Mouse (Mus musculus): Measurements from ENCODE around the gene Ranbp2. TPM values are rescaled to one million over a fixed set of nuclear protein-coding genes. Genes with fewer than 3 reads are reported as not detected.
A peak's percentile ranks its signal among the peaks of the same experiment; 100 is the strongest.

The Ranbp2 gene
- polyA plus RNA-seq (2015; fragmentation: Nextera tagmentation; extraction: Ambion mirVana): 23.2 and 24.4 TPM in 2 replicates

DNA sequence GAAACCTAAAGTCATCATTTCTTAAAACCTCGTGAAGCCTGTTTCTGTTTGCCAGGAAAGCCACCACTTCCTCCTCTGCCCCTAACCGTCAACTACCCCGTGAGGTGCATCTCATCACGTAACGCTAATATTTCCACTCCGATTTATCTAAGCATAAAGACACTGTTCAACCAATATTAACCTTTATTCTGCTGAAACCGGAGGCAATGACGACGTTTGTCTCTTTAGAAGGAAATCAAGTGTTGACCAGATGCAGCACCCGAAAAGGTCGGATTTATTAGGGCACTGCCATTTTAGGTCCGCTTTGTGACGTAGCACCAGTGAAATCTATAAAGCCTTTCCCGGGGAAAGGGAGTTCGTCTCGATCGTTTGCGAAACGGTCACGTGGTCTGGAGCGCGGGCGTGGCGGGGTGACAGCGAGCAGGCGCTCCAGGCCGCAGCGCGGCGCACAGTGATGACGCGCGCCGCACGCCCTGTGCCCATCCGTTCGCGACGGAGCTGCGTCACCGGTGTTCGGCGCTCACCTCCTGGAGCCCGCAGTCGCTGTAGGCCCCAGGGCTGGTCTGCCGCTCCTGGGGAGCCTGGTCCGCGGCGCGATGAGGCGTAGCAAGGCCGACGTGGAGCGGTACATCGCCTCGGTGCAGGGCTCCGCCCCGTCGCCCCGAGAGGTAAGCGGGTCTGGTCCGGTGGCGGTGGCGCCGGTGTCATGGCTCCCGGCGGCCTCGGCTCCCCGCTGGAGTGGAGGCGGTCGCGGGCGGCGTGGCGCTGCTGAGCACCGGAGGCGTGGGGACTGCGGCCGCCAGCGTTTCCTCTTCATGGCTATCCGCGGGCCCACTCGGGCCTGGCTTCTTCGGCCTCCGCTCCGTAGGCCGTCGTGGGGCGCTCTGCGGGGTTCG is at the start of gene Ranbp2:
Gene Ranbp2 (plus strand): TSS at position 537 of the 896 bp plus-strand sequence.
- no peaks in the 10 kb centered on the region for H3K36me3 ChIP-seq
- H3K27me3 ChIP-seq (replicated peaks): no peaks in the 10 kb centered on the region
- H3K27ac ChIP-seq: peak within 1 kb of the TSS; percentile 97
- peak within 1 kb of the TSS; percentile 66 for H3K4me2 ChIP-seq
- H3K4me3 ChIP-seq (replicated peaks): peak within 1 kb of the TSS; percentile 96
- ATAC-seq (ENCODE audit: insufficient read depth, low FRiP score, low read depth): peak; percentile 98
- no peaks in the 10 kb centered on the region for H3K9me3 ChIP-seq
- peaks cover 7% of the 10 kb centered on the region; the same call in 1 of the 2 replicates for H3K4me1 ChIP-seq
- WGBS: under 1% methylated on average over 85 of the region's 91 CpGs
- peak within 1 kb of the TSS; percentile 92 for H3K9ac ChIP-seq

- H3K27ac ChIP-seq: no peak overlapping the region
- H3K36me3 ChIP-seq: peaks cover 7% of the 10 kb centered on the region; the same call in 1 of the 2 replicates
- 94% methylated on average over 8 of the region's 8 CpGs for WGBS
- no peak for ATAC-seq (ENCODE audit: insufficient read depth, low FRiP score, low read depth)
- H3K4me3 ChIP-seq (replicated peaks): no peak overlapping the region
- H3K27me3 ChIP-seq (replicated peaks): no peaks in the 10 kb centered on the region
- H3K4me1 ChIP-seq: 0 out of 2 replicates have a peak, but pooled peaks cover 3% of the 10 kb centered on the region
- H3K9me3 ChIP-seq: no peaks in the 10 kb centered on the region
- no peak overlapping the region for H3K4me2 ChIP-seq
- H3K9ac ChIP-seq: no peak overlapping the region
These were observed 47.8 kb upstream of the Ranbp2 start for GRCm38 (mm10) chr10:58398941-58399340.

GRCm38 (mm10) chr10:58401838-58402237 is 44.9 kb upstream of the Ranbp2 start:
- Histone ChIP-seq H3K27ac (peak overlapping the region; percentile 1; the same call in 1 of the 2 replicates), H3K4me1 (no peaks in the 10 kb centered on the region), H3K27me3 (replicated peaks) (no peaks in the 10 kb centered on the region), H3K4me3 (replicated peaks) (no peak overlapping the region), H3K36me3 (peaks cover 13% of the 10 kb centered on the region), H3K4me2 (no peak overlapping the region), H3K9ac (no peak overlapping the region), H3K9me3 (no peaks in the 10 kb centered on the region)
- WGBS: 77% methylated on average over 3 of the region's 3 CpGs
- ATAC-seq (ENCODE audit: insufficient read depth, low FRiP score, low read depth): no peak

DNA sequence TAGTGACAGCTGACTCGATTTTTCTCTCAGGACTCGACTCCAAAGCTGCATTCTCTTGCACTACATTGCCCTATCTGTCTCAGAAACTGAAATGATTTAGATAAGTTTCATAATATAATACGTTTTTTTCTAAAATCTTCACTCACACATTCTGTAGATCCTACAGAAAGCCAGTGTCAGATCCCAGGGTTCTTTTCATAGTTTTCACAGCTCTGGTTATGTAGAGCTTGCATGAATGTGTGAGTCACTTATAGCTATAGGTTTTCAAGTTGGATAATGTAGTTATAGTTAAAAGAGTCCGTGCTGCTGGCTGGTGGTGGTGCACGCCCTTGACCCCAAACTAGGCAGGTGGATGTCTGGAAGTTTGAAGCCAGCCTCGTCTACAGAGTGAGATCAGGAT is 42.1 kb upstream of the Ranbp2 start:
- Histone ChIP-seq H3K27me3 (replicated peaks) (no peaks in the 10 kb centered on the region), H3K36me3 (peaks cover 15% of the 10 kb centered on the region; the same call in 1 of the 2 replicates), H3K4me1 (no peaks in the 10 kb centered on the region), H3K9me3 (no peaks in the 10 kb centered on the region), H3K4me2 (no peak overlapping the region), H3K9ac (no peak overlapping the region), H3K27ac (peak overlapping the region; percentile 62; the same call in 1 of the 2 replicates), H3K4me3 (replicated peaks) (no peak overlapping the region)
- WGBS: 79% methylated on average over 6 of the region's 6 CpGs
- no peak for ATAC-seq (ENCODE audit: insufficient read depth, low FRiP score, low read depth)

DNA sequence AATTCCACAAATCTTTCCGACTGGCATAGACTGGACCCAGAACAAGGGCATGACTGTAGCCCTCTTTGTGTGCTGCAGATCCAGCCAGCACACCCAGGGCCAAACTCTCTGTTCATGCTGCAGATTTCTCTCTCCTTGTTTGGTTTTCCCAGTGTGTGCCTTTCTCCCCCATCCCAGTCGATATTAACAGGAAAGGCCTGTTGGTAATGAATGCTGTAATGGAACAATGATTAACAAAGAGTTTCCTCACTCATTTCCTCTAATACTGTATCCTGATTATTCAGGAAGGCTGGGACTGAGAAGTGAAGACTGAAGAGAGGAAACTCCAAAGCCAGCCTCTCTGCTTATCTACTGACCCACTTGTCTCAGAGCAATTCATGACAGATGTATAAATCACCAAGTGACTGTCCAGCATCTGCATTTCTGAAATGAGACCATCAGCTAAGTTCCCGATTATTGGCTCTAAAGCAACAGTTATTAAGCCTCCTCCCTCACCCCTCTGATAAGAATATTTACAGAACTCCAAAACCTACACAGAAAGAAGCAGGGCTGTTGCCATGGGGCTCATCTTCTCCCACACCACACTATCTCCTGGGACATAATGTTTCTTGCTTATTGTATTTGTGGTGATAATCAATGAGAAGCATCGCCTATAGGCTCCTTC is 41.3 kb upstream of the Ranbp2 start:
- Histone ChIP-seq H3K9me3 (no peaks in the 10 kb centered on the region), H3K4me2 (no peak overlapping the region), H3K4me3 (replicated peaks) (no peak overlapping the region), H3K36me3 (peaks cover 21% of the 10 kb centered on the region; the same call in 1 of the 2 replicates), H3K27me3 (replicated peaks) (no peaks in the 10 kb centered on the region), H3K27ac (peak overlapping the region; percentile 62; the same call in 1 of the 2 replicates), H3K4me1 (no peaks in the 10 kb centered on the region), H3K9ac (no peak overlapping the region)
- WGBS: 62% methylated on average over 4 of the region's 4 CpGs
- peak; percentile 43; the same call in 1 of the 2 replicates for ATAC-seq (ENCODE audit: insufficient read depth, low FRiP score, low read depth)

- ATAC-seq (ENCODE audit: insufficient read depth, low FRiP score, low read depth): no peak
- Histone ChIP-seq H3K4me2 (no peak overlapping the region), H3K4me1 (no peaks in the 10 kb centered on the region)
These were observed 40.8 kb upstream of the Ranbp2 start for GRCm38 (mm10) chr10:58405949-58406305.

DNA sequence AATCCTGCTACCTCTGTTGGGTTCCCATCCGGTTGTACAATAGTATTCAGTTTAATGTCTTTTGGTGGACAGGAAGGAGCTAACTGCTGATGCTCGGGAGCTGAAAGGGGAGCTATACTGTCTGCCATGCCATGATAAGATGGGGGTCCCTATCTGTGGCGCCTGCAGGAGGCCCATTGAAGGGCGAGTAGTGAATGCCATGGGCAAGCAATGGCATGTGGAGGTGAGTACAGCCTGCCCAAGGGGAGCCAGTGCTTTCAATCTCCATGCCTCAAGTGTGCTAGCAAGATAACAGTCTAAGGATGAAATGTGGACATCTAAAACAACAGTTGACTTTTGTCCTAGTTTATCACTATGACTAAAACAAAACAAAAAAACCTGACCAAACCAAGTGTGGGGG is 34.4 kb upstream of the Ranbp2 start:
- WGBS: 87% methylated on average over 4 of the region's 4 CpGs
- Histone ChIP-seq H3K9ac (no peak overlapping the region), H3K27ac (no peak overlapping the region), H3K27me3 (replicated peaks) (no peaks in the 10 kb centered on the region), H3K4me1 (no peaks in the 10 kb centered on the region), H3K9me3 (no peaks in the 10 kb centered on the region), H3K36me3 (peaks cover 44% of the 10 kb centered on the region), H3K4me3 (replicated peaks) (no peak overlapping the region), H3K4me2 (no peak overlapping the region)
- peak; percentile 91 for ATAC-seq (ENCODE audit: insufficient read depth, low FRiP score, low read depth)

More at GRCm38 (mm10) chr10:58405949-58406305, 40.8 kb upstream of the Ranbp2 start:
- WGBS: 75% methylated on average over 2 of the region's 2 CpGs
- Histone ChIP-seq H3K36me3 (peaks cover 21% of the 10 kb centered on the region; the same call in 1 of the 2 replicates), H3K27ac (peak overlapping the region; percentile 46; the same call in 1 of the 2 replicates), H3K9me3 (no peaks in the 10 kb centered on the region), H3K9ac (no peak overlapping the region), H3K4me3 (replicated peaks) (no peak overlapping the region), H3K27me3 (replicated peaks) (no peaks in the 10 kb centered on the region)

DNA sequence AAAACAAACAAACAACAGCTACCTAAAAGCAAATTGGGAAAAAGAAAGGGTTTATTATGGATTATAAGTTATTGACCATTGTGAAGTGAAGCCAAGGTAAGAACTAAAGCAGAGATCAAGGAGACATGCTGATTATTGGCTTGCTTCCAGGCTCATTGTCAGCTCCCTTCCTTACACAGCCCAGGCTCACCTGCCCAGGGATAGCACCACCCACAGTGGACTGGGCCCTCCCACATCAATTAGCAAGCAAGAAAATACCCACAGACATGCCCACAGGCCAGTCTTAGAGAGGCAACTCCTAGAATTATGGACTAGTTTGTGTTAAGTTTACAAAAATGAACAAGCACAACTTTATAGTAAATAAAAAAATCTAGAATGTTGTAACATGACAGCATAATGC is 33.9 kb upstream of the Ranbp2 start:
- Histone ChIP-seq H3K36me3 (peaks cover 46% of the 10 kb centered on the region), H3K4me3 (replicated peaks) (no peak overlapping the region), H3K27ac (no peak overlapping the region), H3K9ac (no peak overlapping the region), H3K9me3 (no peaks in the 10 kb centered on the region), H3K4me2 (no peak overlapping the region), H3K4me1 (no peaks in the 10 kb centered on the region), H3K27me3 (replicated peaks) (no peaks in the 10 kb centered on the region)
- 0 out of 2 replicates have a peak, but pooled peaks have one; percentile 70 for ATAC-seq (ENCODE audit: insufficient read depth, low FRiP score, low read depth)

- no peaks in the 10 kb centered on the region for H3K4me1 ChIP-seq
- no peak overlapping the region for H3K27ac ChIP-seq
- H3K9ac ChIP-seq: no peak overlapping the region
- 69% methylated on average over 3 of the region's 3 CpGs for WGBS
- no peaks in the 10 kb centered on the region for H3K27me3 ChIP-seq (replicated peaks)
- H3K4me2 ChIP-seq: no peak overlapping the region
- no peak for ATAC-seq (ENCODE audit: insufficient read depth, low FRiP score, low read depth)
- H3K9me3 ChIP-seq: no peaks in the 10 kb centered on the region
- H3K4me3 ChIP-seq (replicated peaks): no peak overlapping the region
- H3K36me3 ChIP-seq: peaks cover 33% of the 10 kb centered on the region
These were observed 30.0 kb upstream of the Ranbp2 start for GRCm38 (mm10) chr10:58416702-58417101.

DNA sequence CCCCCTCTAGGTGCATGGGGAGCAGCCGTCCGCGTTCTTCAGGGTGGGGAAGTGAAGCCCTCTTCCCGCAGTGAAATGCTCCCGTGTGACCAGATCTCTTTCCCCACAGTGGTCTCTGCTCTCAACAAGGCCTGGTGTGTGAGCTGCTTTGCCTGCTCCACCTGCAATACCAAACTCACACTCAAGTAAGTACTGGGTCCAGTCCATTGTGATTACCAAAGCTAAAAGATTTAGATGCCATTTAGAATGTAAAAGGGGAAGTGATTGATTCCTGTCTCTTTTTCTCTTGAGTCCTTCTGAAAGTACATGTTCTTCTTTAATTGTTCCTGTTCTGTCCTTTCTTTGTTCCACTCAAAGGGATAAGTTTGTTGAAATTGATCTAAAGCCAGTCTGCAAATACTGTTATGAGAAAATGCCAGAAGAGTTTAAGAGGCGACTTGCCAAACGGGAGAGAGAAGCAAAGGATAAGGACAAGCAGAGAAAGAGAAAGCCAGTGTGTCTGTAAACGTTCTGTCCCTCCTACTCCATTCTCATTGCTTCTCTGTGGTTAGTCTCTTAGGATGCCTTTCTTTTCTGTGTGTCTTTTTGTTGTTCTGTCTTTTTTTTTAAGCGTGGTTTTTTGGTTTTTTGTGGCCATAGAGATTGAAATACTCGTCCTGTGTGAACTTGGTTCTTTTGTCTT is 28.3 kb upstream of the Ranbp2 start:
- 88% methylated on average over 10 of the region's 10 CpGs for WGBS
- no peak overlapping the region for H3K9ac ChIP-seq
- H3K4me1 ChIP-seq: no peaks in the 10 kb centered on the region
- H3K36me3 ChIP-seq: peaks cover 28% of the 10 kb centered on the region
- no peaks in the 10 kb centered on the region for H3K27me3 ChIP-seq (replicated peaks)
- H3K4me3 ChIP-seq (replicated peaks): no peak overlapping the region
- no peak overlapping the region for H3K4me2 ChIP-seq
- no peak for ATAC-seq (ENCODE audit: insufficient read depth, low FRiP score, low read depth)
- H3K27ac ChIP-seq: no peak overlapping the region
- H3K9me3 ChIP-seq: no peaks in the 10 kb centered on the region

DNA sequence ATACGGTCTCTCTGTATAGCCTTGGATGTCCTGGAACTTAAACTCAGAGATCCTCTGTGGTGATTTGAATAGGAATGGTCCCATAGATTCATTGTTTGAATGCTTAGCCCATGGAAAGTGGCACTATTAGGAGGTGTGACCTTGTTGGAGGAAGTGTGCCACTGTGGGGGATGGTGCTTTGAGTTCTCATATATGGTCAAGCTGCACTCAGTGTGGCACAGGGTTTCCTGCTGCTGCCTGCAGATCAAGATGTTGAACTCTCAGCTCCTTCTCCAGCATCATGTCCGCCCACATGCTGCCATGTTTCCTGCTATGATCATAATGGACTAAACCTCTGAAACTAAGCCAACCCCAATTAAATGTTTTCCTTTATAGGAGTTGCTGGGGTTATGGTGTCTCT is 18.8 kb upstream of the Ranbp2 start:
- Histone ChIP-seq H3K36me3 (peaks cover 17% of the 10 kb centered on the region; the same call in 1 of the 2 replicates), H3K9me3 (no peaks in the 10 kb centered on the region), H3K9ac (no peak overlapping the region), H3K27me3 (replicated peaks) (no peaks in the 10 kb centered on the region), H3K27ac (no peak overlapping the region), H3K4me1 (no peaks in the 10 kb centered on the region), H3K4me3 (replicated peaks) (no peak overlapping the region), H3K4me2 (no peak overlapping the region)
- ATAC-seq (ENCODE audit: insufficient read depth, low FRiP score, low read depth): no peak
- 97% methylated on average over 2 of the region's 2 CpGs for WGBS
